Comparison of ENCODE assay signal across 8 mouse cellular contexts in the genomic region with DNA sequence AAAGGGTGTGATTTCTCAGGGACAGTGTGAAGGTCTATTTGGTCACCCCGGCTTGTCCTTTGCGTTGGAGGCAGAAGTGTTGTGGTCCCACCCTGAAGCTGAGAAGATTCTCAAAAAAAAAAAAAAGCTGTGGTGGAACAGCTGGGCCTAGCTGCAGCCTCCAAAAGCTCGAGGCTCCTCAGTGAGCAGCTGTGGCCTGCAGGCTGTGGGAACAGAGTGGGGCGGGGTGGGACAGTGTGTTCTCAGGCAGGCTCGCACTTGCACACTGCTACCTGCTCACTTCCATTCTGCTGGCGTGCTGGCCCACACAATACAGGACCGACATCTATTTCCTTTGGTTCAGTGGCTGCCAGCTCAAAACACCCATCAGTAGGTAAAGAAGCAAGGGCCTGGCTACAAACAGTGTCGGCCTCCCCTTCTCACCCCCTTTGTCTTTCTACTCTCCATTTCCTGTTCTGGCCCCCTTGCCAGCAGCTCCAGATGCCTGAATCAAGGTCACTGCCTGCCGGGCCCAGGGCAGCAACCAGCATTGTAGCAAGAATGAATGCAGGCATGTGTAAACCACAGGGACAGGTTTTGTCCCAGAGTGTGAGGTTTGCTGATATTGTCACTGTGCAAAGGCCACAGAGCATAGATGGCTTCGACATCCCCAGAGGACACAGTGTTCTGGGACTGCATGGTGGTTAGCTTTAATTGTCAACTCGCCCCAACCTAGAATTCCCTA. TPM values are rescaled to one million over a fixed set of nuclear protein-coding genes. Genes with fewer than 3 reads are reported as not detected.
DNase-seq lines count a peak whose midpoint lies in the region; ATAC-seq and TF ChIP-seq lines count a peak whose summit lies in the region.
"Not testable (repeated sequence)": the region's sequence is repeated elsewhere in the genome, so short reads cannot be mapped to it uniquely, and the experiment has no call there.
"Had no signal": no experiment of that assay in that cellular context is flagged by ENCODE, and none has a peak within 500 bp of the region (broad histone marks: within the 10 kb centered on the region; RNA-seq: fewer than 3 reads in every experiment).

No protein-coding gene starts in this region.

- not testable (repeated sequence) for H3K27ac ChIP-seq in forebrain, embryonic 13.5 days; heart, embryonic 14.5 days (replicated peaks in 1 of 2; ENCODE audit: control insufficient read depth in 1 of 2, insufficient read depth in 1 of 2, low read depth in 2 of 2, low read length in 2 of 2); intestine, embryonic 14.5 days (ENCODE audit: low read depth); midbrain, embryonic 10.5 days (replicated peaks)
- 0 out of 2 replicates have a peak overlapping the region, but pooled peaks have one; percentile 13 for H3K27ac ChIP-seq in stomach, postnatal 0 days (replicated peaks)

- not testable (repeated sequence) for TF ChIP-seq CTCF in stomach, postnatal 0 days (IDR thresholded peaks at IDR 0.05; ENCODE audit: low read depth)

- not testable (repeated sequence) for H3K4me2 ChIP-seq in forebrain, embryonic 13.5 days; heart, embryonic 14.5 days (ENCODE audit: low read length); intestine, embryonic 14.5 days (ENCODE audit: low read length); stomach, postnatal 0 days (replicated peaks; ENCODE audit: low read depth)

- not testable (repeated sequence) for H3K9ac ChIP-seq in forebrain, embryonic 13.5 days; heart, embryonic 14.5 days (ENCODE audit: low read length); intestine, embryonic 14.5 days (ENCODE audit: low read length); stomach, postnatal 0 days (ENCODE audit: low read length)

- TF ChIP-seq EP300 in stomach, postnatal 0 days (optimal IDR thresholded peaks at IDR 0.05) = not testable (repeated sequence)

- H3K4me1 ChIP-seq in forebrain, embryonic 13.5 days; heart, embryonic 14.5 days (ENCODE audit: control insufficient read depth in 2 of 2, insufficient read depth in 2 of 2, low read length in 2 of 2); intestine, embryonic 14.5 days (replicated peaks; ENCODE audit: control insufficient read depth, insufficient read depth, low read length); midbrain, embryonic 10.5 days; stomach, postnatal 0 days (replicated peaks; ENCODE audit: control insufficient read depth, insufficient read depth): not testable (repeated sequence)

- WGBS in forebrain, embryonic 13.5 days = 48% methylated on average over 9 of the region's 11 CpGs
- 51% methylated on average over 7 of the region's 11 CpGs for WGBS in heart, embryonic 14.5 days
- 27% methylated on average over 6 of the region's 11 CpGs for WGBS in intestine, embryonic 14.5 days
- 69% methylated on average over 11 of the region's 11 CpGs for WGBS in midbrain, embryonic 10.5 days
- 18% methylated on average over 8 of the region's 11 CpGs for WGBS in stomach, postnatal 0 days

- ATAC-seq in forebrain, embryonic 13.5 days = 0 out of 2 replicates have a peak, but pooled peaks have one; percentile 14
- ATAC-seq in heart, embryonic 14.5 days (ENCODE audit: insufficient number of reproducible peaks, insufficient read depth, low FRiP score, low read depth) = peak; percentile 41
- peak; percentile 56; the same call in 1 of the 2 replicates for ATAC-seq in intestine, embryonic 14.5 days (replicated peaks; ENCODE audit: low FRiP score, low TSS enrichment, low read depth)
- ATAC-seq in stomach, postnatal 0 days (ENCODE audit: low FRiP score, low TSS enrichment) = peak; percentile 64

- H3K9me3 ChIP-seq in forebrain, embryonic 13.5 days (replicated peaks); heart, embryonic 14.5 days (ENCODE audit: control insufficient read depth, low read length); intestine, embryonic 14.5 days (ENCODE audit: control insufficient read depth, low read length); midbrain, embryonic 10.5 days (replicated peaks); stomach, postnatal 0 days (ENCODE audit: control insufficient read depth, low read length): not testable (repeated sequence)

- H3K4me3 ChIP-seq in forebrain, embryonic 13.5 days; heart, embryonic 14.5 days (ENCODE audit: control insufficient read depth in 1 of 2, insufficient read depth in 1 of 2, low read depth in 1 of 2, low read length in 2 of 2); intestine, embryonic 14.5 days (ENCODE audit: low read depth, low read length); midbrain, embryonic 10.5 days; stomach, postnatal 0 days (ENCODE audit: low read depth, low read length): not testable (repeated sequence)

- H3K36me3 ChIP-seq in forebrain, embryonic 13.5 days (ENCODE audit: poor library complexity, severe bottlenecking); heart, embryonic 14.5 days (ENCODE audit: control insufficient read depth, insufficient read depth, low read length); intestine, embryonic 14.5 days (ENCODE audit: control insufficient read depth, insufficient read depth, low read length); midbrain, embryonic 10.5 days; stomach, postnatal 0 days (ENCODE audit: control insufficient read depth, insufficient read depth, low read length): not testable (repeated sequence)

- DNase-seq in adrenal gland, postnatal 14 days = peak; percentile 39
- DNase-seq in intestine, embryonic 14.5 days (ENCODE audit: low spot score) = peak; percentile 53
- peak; percentile 4 for DNase-seq in liver
- DNase-seq in midbrain, embryonic 10.5 days (ENCODE audit: low spot score) = peak; percentile 24
- DNase-seq in stomach, postnatal 0 days (ENCODE audit: low spot score) = peak; percentile 54

- H3K27me3 ChIP-seq in forebrain, embryonic 13.5 days; heart, embryonic 14.5 days (ENCODE audit: control insufficient read depth, insufficient read depth, low read length); intestine, embryonic 14.5 days (replicated peaks; ENCODE audit: control insufficient read depth, insufficient read depth, low read length); midbrain, embryonic 10.5 days (ENCODE audit: low read depth, poor library complexity, severe bottlenecking); stomach, postnatal 0 days (ENCODE audit: control insufficient read depth, insufficient read depth, low read length): not testable (repeated sequence)

RNA-seq across cellular contexts. Expression of gene Sytl3, which starts 2.4 kb away (rescaled TPM):
- 0.85 and 1.5 TPM in 2 replicates for total RNA-seq in adrenal gland, postnatal 14 days (2021)
- polyA plus RNA-seq in forebrain, embryonic 13.5 days (2015; fragmentation: Nextera tagmentation; extraction: Ambion mirVana) = 0.35 and 0.43 TPM in 2 replicates
- 0.30 TPM in 1 of 2 replicates, not detected in the other for polyA plus RNA-seq in heart, embryonic 14.5 days (2014; fragmentation: Nextera tagmentation; extraction: Ambion mirVana)
- 0.47 and 0.60 TPM in 2 replicates for polyA plus RNA-seq in intestine, embryonic 14.5 days (2014; fragmentation: Nextera tagmentation; extraction: Ambion mirVana)
- 0.07 and 0.14 TPM in 2 replicates for polyA plus RNA-seq in midbrain, embryonic 10.5 days (2016; fragmentation: Nextera tagmentation; extraction: Ambion mirVana)
- polyA plus RNA-seq in stomach, postnatal 0 days (2015; fragmentation: Nextera tagmentation; extraction: Ambion mirVana) = 0.99 and 1.1 TPM in 2 replicates
- polyA plus RNA-seq: heart, embryonic 13.5 days had no signal

RNA-seq across cellular contexts. Expression of gene Dynlt1f, which starts 5.6 kb away (rescaled TPM):
- total RNA-seq in adrenal gland, postnatal 14 days (2021) = 105 and 109 TPM in 2 replicates
- polyA plus RNA-seq in forebrain, embryonic 13.5 days (2015; fragmentation: Nextera tagmentation; extraction: Ambion mirVana) = 317 and 334 TPM in 2 replicates
- polyA plus RNA-seq in heart, embryonic 14.5 days (2014; fragmentation: Nextera tagmentation; extraction: Ambion mirVana) = 241 and 265 TPM in 2 replicates
- 323 and 326 TPM in 2 replicates for polyA plus RNA-seq in intestine, embryonic 14.5 days (2014; fragmentation: Nextera tagmentation; extraction: Ambion mirVana)
- polyA plus RNA-seq in midbrain, embryonic 10.5 days (2016; fragmentation: Nextera tagmentation; extraction: Ambion mirVana) = 291 and 297 TPM in 2 replicates
- polyA plus RNA-seq in stomach, postnatal 0 days (2015; fragmentation: Nextera tagmentation; extraction: Ambion mirVana) = 186 and 187 TPM in 2 replicates

RNA-seq across cellular contexts. Expression of gene Dynlt1c, which starts 59.8 kb away (rescaled TPM):
- total RNA-seq in adrenal gland, postnatal 14 days (2021) = 9.2 and 16.4 TPM in 2 replicates
- polyA plus RNA-seq in forebrain, embryonic 13.5 days (2015; fragmentation: Nextera tagmentation; extraction: Ambion mirVana) = 62.5 and 66.8 TPM in 2 replicates
- 22.9 and 24.8 TPM in 2 replicates for polyA plus RNA-seq in heart, embryonic 14.5 days (2014; fragmentation: Nextera tagmentation; extraction: Ambion mirVana)
- 36.1 and 44.8 TPM in 2 replicates for polyA plus RNA-seq in intestine, embryonic 14.5 days (2014; fragmentation: Nextera tagmentation; extraction: Ambion mirVana)
- 38.9 and 41.6 TPM in 2 replicates for polyA plus RNA-seq in midbrain, embryonic 10.5 days (2016; fragmentation: Nextera tagmentation; extraction: Ambion mirVana)
- 12.6 and 15.5 TPM in 2 replicates for polyA plus RNA-seq in stomach, postnatal 0 days (2015; fragmentation: Nextera tagmentation; extraction: Ambion mirVana)

Comparison
In these comparisons a context has a peak if more than half of its experiments do, and no peak if none do; other contexts are left out.
1. DNase-seq: peak in every context shown above with its lines; median percentile 54 in stomach, postnatal 0 days; 53 in intestine, embryonic 14.5 days; 39 in adrenal gland, postnatal 14 days; 24 in midbrain, embryonic 10.5 days; 4 in liver.
2. ATAC-seq: peak in every context shown above with its lines; median percentile 64 in stomach, postnatal 0 days; 56 in intestine, embryonic 14.5 days; 41 in heart, embryonic 14.5 days; 14 in forebrain, embryonic 13.5 days.